Mouse (Mus musculus) kidney, embryonic 15.5 days (tissue): ENCODE measurements at regions not wholly inside any gene's neighbourhood (a gene's known extent, or its start where the extent isn't known, plus 50 kb on each side); places are given as distances from the start of the nearest gene placed in this dataset.
A peak's percentile ranks its signal among the peaks of the same experiment; 100 is the strongest.
"Not testable (repeated sequence)": the region's sequence is repeated elsewhere in the genome, so short reads cannot be mapped to it uniquely, and the experiment has no call there.

ENCODE experiments used
- ATAC-seq: fragments of 200-750 bp; cut with Nextera tagmentation; replicated peaks from 2 replicates; pipeline ENCODE4 v1.8.0; 2017; ENCODE audit warnings: moderate TSS enrichment; ENCODE audit not compliant: low FRiP score
- H3K27ac ChIP-seq: fragments of 300-500 bp; sonication (generic); 2 replicates; pipeline ENCODE4 v1.5.1; 2015; ENCODE audit warnings: mild to moderate bottlenecking, inconsistent platforms
- H3K27me3 ChIP-seq: fragments of 300-500 bp; sonication (generic); 2 replicates; pipeline ENCODE4 v1.6.1; 2015; ENCODE audit warnings: inconsistent platforms
- H3K36me3 ChIP-seq: fragments of 300-500 bp; sonication (generic); 2 replicates; pipeline ENCODE4 v1.6.1; 2015; ENCODE audit warnings: inconsistent platforms
- H3K4me1 ChIP-seq: fragments of 300-500 bp; sonication (generic); 2 replicates; pipeline ENCODE4 v1.6.1; 2015; ENCODE audit warnings: inconsistent platforms
- H3K4me2 ChIP-seq: fragments of 300-500 bp; sonication (generic); 2 replicates; pipeline ENCODE4 v1.6.1; 2015; ENCODE audit warnings: moderate library complexity, mild to moderate bottlenecking, inconsistent platforms
- H3K4me3 ChIP-seq: fragments of 300-500 bp; sonication (generic); replicated peaks from 2 replicates; pipeline ENCODE4 v1.5.1; 2015; ENCODE audit warnings: mild to moderate bottlenecking, inconsistent platforms
- H3K9ac ChIP-seq: fragments of 300-500 bp; sonication (generic); 2 replicates; pipeline ENCODE4 v1.6.1; 2015; ENCODE audit warnings: mild to moderate bottlenecking, inconsistent platforms
- H3K9me3 ChIP-seq: fragments of 300-500 bp; sonication (generic); replicated peaks from 2 replicates; pipeline ENCODE4 v1.6.1; 2016; ENCODE audit warnings: inconsistent platforms
- WGBS: fragments of 180-500 bp; shearing (Covaris S2); methylation state at CpG from one replicate; pipeline ENCODE4 v1.1.7; 2015; ENCODE audit warnings: mixed read lengths; 5-methylcytosine and 5-hydroxymethylcytosine counted together

GRCm38 (mm10) chr6:133724627-133725026, 128.9 kb downstream of the Kap start:
- not testable (repeated sequence) for H3K36me3 ChIP-seq, H3K4me3 ChIP-seq, H3K9ac ChIP-seq, H3K9me3 ChIP-seq, H3K4me2 ChIP-seq, ATAC-seq, H3K27ac ChIP-seq, H3K27me3 ChIP-seq, H3K4me1 ChIP-seq
- 69% methylated on average over 6 of the region's 6 CpGs for WGBS

GRCm38 (mm10) chr6:133706712-133707111, 146.8 kb downstream of the Kap start:
- H3K27ac ChIP-seq, H3K4me3 ChIP-seq, H3K9me3 ChIP-seq, H3K27me3 ChIP-seq, H3K36me3 ChIP-seq, H3K4me1 ChIP-seq, H3K9ac ChIP-seq, ATAC-seq: not testable (repeated sequence)
- H3K4me2 ChIP-seq, result peak overlapping the region; percentile 39
- 3% methylated on average over 8 of the region's 8 CpGs for WGBS

DNA sequence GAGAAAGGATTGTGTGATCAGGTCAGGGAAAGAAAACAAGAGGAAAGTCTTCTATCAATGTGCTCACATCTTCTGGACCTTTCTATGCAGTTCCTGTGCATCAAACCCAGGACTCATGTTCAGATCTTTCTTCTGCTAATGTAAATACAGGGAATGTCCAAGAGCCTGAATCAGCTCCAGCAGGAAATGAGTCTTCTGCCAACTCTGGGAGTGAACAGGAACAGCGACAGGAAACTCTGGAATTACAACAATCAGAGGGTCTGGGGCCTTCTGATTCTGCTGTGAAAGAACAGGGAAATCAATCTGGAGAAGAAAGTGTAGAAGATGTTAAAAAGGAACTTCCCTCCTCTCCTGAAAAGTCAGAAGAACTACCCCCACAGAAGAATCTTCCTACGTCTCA, 151.9 kb downstream of the Kap start:
- no peaks in the 10 kb centered on the region for H3K9me3 ChIP-seq
- H3K4me1 ChIP-seq, result no peaks in the 10 kb centered on the region
- H3K4me2 ChIP-seq, result no peak overlapping the region
- H3K36me3 ChIP-seq, result no peaks in the 10 kb centered on the region
- WGBS, result 44% methylated on average over 2 of the region's 2 CpGs
- H3K9ac ChIP-seq, result no peak overlapping the region
- no peak overlapping the region for H3K4me3 ChIP-seq
- no peaks in the 10 kb centered on the region for H3K27me3 ChIP-seq
- ATAC-seq, result no peak
- H3K27ac ChIP-seq, result no peak overlapping the region
